Mouse (Mus musculus) MEL (cell line): Measurements from ENCODE around the gene Cblc. TPM values are rescaled to one million over a fixed set of nuclear protein-coding genes. Genes with fewer than 3 reads are reported as not detected.

ENCODE experiments used
- DNase-seq: peaks from one replicate; pipeline ENCODE4 v3.0.0; 2011; ENCODE audit warnings: low read depth, low spot score
- H3K27ac ChIP-seq: 2 replicates; pipeline ENCODE4 v1.5.1; 2012; ENCODE audit warnings: low read depth, mild to moderate bottlenecking, control low read depth, low read length, moderate library complexity; ENCODE audit not compliant: control insufficient read depth
- H3K27me3 ChIP-seq, 2 experiments: fragments of 150-350 bp in 1 of 2; sonication (generic) in 1 of 2; 2 replicates each; pipeline ENCODE4 v1.6.1; 2012; ENCODE audit warnings: low read length in 2 of 2, mild to moderate bottlenecking in 2 of 2, improper control_type of control experiment in 1 of 2, moderate library complexity in 1 of 2; ENCODE audit not compliant: insufficient read depth in 2 of 2, control insufficient read depth in 1 of 2
- H3K36me3 ChIP-seq, 2 experiments: 2 replicates each; pipeline ENCODE4 v1.6.1; 2012 to 2014; ENCODE audit warnings: low read length in 2 of 2, improper control_type of control experiment in 1 of 2, inconsistent platforms in 1 of 2, mild to moderate bottlenecking in 1 of 2; ENCODE audit not compliant: insufficient read depth in 2 of 2, control insufficient read depth in 1 of 2
- H3K4me1 ChIP-seq, 2 experiments: fragments of 150-350 bp in 1 of 2; sonication (generic) in 1 of 2; 2 replicates each; pipeline ENCODE4 v1.6.1; 2012; ENCODE audit warnings: low read length in 2 of 2, improper control_type of control experiment in 1 of 2, mild to moderate bottlenecking in 1 of 2; ENCODE audit not compliant: insufficient read depth in 2 of 2, control insufficient read depth in 1 of 2
- H3K4me3 ChIP-seq, 2 experiments: fragments of 150-350 bp in 1 of 2; sonication (generic) in 1 of 2; 2 replicates each; pipeline ENCODE4 v1.5.1; 2012; ENCODE audit warnings: low read depth in 2 of 2, low read length in 2 of 2, mild to moderate bottlenecking in 2 of 2, moderate library complexity in 2 of 2, control low read depth in 1 of 2, improper control_type of control experiment in 1 of 2; ENCODE audit not compliant: control insufficient read depth in 1 of 2, insufficient read depth in 1 of 2
- H3K79me2 ChIP-seq: 2 replicates; pipeline ENCODE4 v1.6.1; 2012; ENCODE audit warnings: mild to moderate bottlenecking, low read length, moderate library complexity; ENCODE audit not compliant: control insufficient read depth, poor library complexity, insufficient read depth
- H3K9ac ChIP-seq: 2 replicates; pipeline ENCODE4 v1.6.1; 2012; ENCODE audit warnings: low read depth, mild to moderate bottlenecking, control low read depth, low read length, moderate library complexity; ENCODE audit not compliant: control insufficient read depth, poor library complexity, severe bottlenecking
- H3K9me3 ChIP-seq: fragments of 150-350 bp; sonication (generic); replicated peaks from 2 replicates; pipeline ENCODE4 v1.6.1; 2012; ENCODE audit warnings: mild to moderate bottlenecking, low read length, improper control_type of control experiment, moderate library complexity; ENCODE audit not compliant: insufficient read depth
- CHD1 ChIP-seq: IDR thresholded peaks from 2 replicates; pipeline ENCODE4 v1.6.1; 2012; ENCODE audit warnings: low read depth, mild to moderate bottlenecking, inconsistent platforms, low read length, improper control_type of control experiment
- CHD2 ChIP-seq: IDR thresholded peaks from 2 replicates; pipeline ENCODE4 v1.6.1; 2011; ENCODE audit warnings: low read length, improper control_type of control experiment
- ELF1 ChIP-seq: IDR thresholded peaks from 2 replicates; pipeline ENCODE4 v1.6.1; 2014; ENCODE audit warnings: low read depth, mild to moderate bottlenecking, inconsistent platforms, low read length, improper control_type of control experiment, moderate library complexity
- EP300 ChIP-seq, 2 experiments: IDR thresholded peaks; 2 replicates each; pipeline ENCODE4 v1.6.1; 2011; ENCODE audit warnings: improper control_type of control experiment in 2 of 2, low read length in 2 of 2, low read depth in 1 of 2, mild to moderate bottlenecking in 1 of 2
- ETS1 ChIP-seq: IDR thresholded peaks from 2 replicates; pipeline ENCODE4 v1.6.1; 2012; ENCODE audit warnings: low read depth, mild to moderate bottlenecking, inconsistent platforms, low read length, improper control_type of control experiment, moderate library complexity
- GABPA ChIP-seq: IDR thresholded peaks from 2 replicates; pipeline ENCODE4 v1.6.1; 2012; ENCODE audit warnings: low read depth, mild to moderate bottlenecking, inconsistent platforms, low read length, improper control_type of control experiment, moderate library complexity
- GATA1 ChIP-seq: IDR thresholded peaks from 2 replicates; pipeline ENCODE4 v1.6.1; 2011; ENCODE audit warnings: low read depth, low read length, improper control_type of control experiment
- HCFC1 ChIP-seq: IDR thresholded peaks from 2 replicates; pipeline ENCODE4 v1.6.1; 2012; ENCODE audit warnings: low read depth, mild to moderate bottlenecking, inconsistent platforms, low read length, improper control_type of control experiment, moderate library complexity
- KAT2A ChIP-seq: conservative IDR thresholded peaks from 2 replicates; pipeline ENCODE4 v1.6.1; 2012; ENCODE audit warnings: low read depth, low read length, improper control_type of control experiment, inconsistent platforms
- MAZ ChIP-seq: IDR thresholded peaks from 2 replicates; pipeline ENCODE4 v1.6.1; 2012; ENCODE audit warnings: low read depth, mild to moderate bottlenecking, inconsistent platforms, low read length, improper control_type of control experiment
- MEF2A ChIP-seq: IDR thresholded peaks from 2 replicates; pipeline ENCODE4 v1.6.1; 2014; ENCODE audit warnings: low read depth, mild to moderate bottlenecking, inconsistent platforms, low read length, improper control_type of control experiment; ENCODE audit not compliant: poor library complexity, insufficient replicate concordance, severe bottlenecking; ENCODE audit errors: extremely low read depth
- MXI1 ChIP-seq: IDR thresholded peaks from 2 replicates; pipeline ENCODE4 v1.6.1; 2011; ENCODE audit warnings: mild to moderate bottlenecking, low read depth, low read length, improper control_type of control experiment
- MYB ChIP-seq: IDR thresholded peaks from 2 replicates; pipeline ENCODE4 v1.6.1; 2011; ENCODE audit warnings: mild to moderate bottlenecking, low read depth, low read length, improper control_type of control experiment
- MYC ChIP-seq: IDR thresholded peaks from 2 replicates; pipeline ENCODE4 v1.6.1; 2011; ENCODE audit warnings: low read depth, mild to moderate bottlenecking, low read length, improper control_type of control experiment, moderate library complexity
- NELFE ChIP-seq: IDR thresholded peaks from 2 replicates; pipeline ENCODE4 v1.6.1; 2011; ENCODE audit warnings: low read depth, low read length, improper control_type of control experiment
- NRF1 ChIP-seq: IDR thresholded peaks from 2 replicates; pipeline ENCODE4 v1.6.1; 2014; ENCODE audit warnings: low read depth, mild to moderate bottlenecking, inconsistent platforms, low read length, improper control_type of control experiment, moderate library complexity; ENCODE audit not compliant: poor library complexity, insufficient read depth, severe bottlenecking
- POLR2AphosphoS5 ChIP-seq: IDR thresholded peaks from 2 replicates; pipeline ENCODE4 v1.6.1; 2012; ENCODE audit warnings: low read depth, borderline replicate concordance, mild to moderate bottlenecking, inconsistent platforms, low read length, moderate library complexity, mixed read lengths
- RAD21 ChIP-seq: IDR thresholded peaks from 2 replicates; pipeline ENCODE4 v1.6.1; 2011; ENCODE audit warnings: mild to moderate bottlenecking, low read depth, low read length, improper control_type of control experiment
- RCOR1 ChIP-seq: IDR thresholded peaks from 2 replicates; pipeline ENCODE4 v1.6.1; 2012; ENCODE audit warnings: low read depth, mild to moderate bottlenecking, inconsistent platforms, low read length, improper control_type of control experiment
- SIN3A ChIP-seq: IDR thresholded peaks from 2 replicates; pipeline ENCODE4 v1.6.1; 2012; ENCODE audit warnings: low read length, improper control_type of control experiment, inconsistent platforms
- TAL1 ChIP-seq: IDR thresholded peaks from 2 replicates; pipeline ENCODE4 v1.6.1; 2012; ENCODE audit warnings: mild to moderate bottlenecking, inconsistent platforms, low read length, moderate library complexity, mixed read lengths
- TBP ChIP-seq: IDR thresholded peaks from 2 replicates; pipeline ENCODE4 v1.8.0; 2011; ENCODE audit warnings: low read depth, low read length, improper control_type of control experiment
- TCF12 ChIP-seq: IDR thresholded peaks from 2 replicates; pipeline ENCODE4 v1.6.1; 2014; ENCODE audit warnings: low read depth, mild to moderate bottlenecking, inconsistent platforms, low read length, improper control_type of control experiment, moderate library complexity
- USF1 ChIP-seq: IDR thresholded peaks from 2 replicates; pipeline ENCODE4 v1.6.1; 2014; ENCODE audit warnings: low read depth, mild to moderate bottlenecking, inconsistent platforms, low read length, improper control_type of control experiment, moderate library complexity
- ZKSCAN1 ChIP-seq: IDR thresholded peaks from 2 replicates; pipeline ENCODE4 v1.6.1; 2012; ENCODE audit warnings: low read depth, mild to moderate bottlenecking, inconsistent platforms, low read length, improper control_type of control experiment, moderate library complexity
- polyA plus RNA-seq, 2 experiments: library from polyadenylated mRNA; stranded (reverse) in 1 of 2; unstranded in 1 of 2; fragments of >175 nt in 1 of 2; fragments of >200 nt in 1 of 2; gene quantifications; 2 replicates each; pipeline versions ENCODE4 v1.2.1 to v1.2.4; 2012; ENCODE audit warnings: low replicate concordance in 2 of 2, low read depth in 1 of 2; ENCODE audit not compliant: insufficient read length in 2 of 2, insufficient read depth in 1 of 2, missing spikeins in 1 of 2
- total RNA-seq: library from RNA; depleted of rRNA; stranded (reverse); fragments of 300-350 nt; gene quantifications from 2 replicates; pipeline ENCODE4 v1.2.3, GENCODE M21; 2012

The Cblc gene
- total and polyA plus RNA-seq, 3 experiments: not detected

GRCm38 (mm10) chr7:19746426-19747201, 50.0 kb downstream of the Cblc start:
- Histone ChIP-seq H3K4me1 (peaks cover 15 to 27% of the 10 kb centered on the region in 2 experiments), H3K27ac (no peak overlapping the region), H3K79me2 (no peaks in the 10 kb centered on the region), H3K9ac (no peak overlapping the region), H3K27me3 (no peaks in the 10 kb centered on the region), H3K9me3 (no peaks in the 10 kb centered on the region), H3K4me3 (no peak overlapping the region), H3K36me3 (peaks cover 0 to 18% of the 10 kb centered on the region in 2 experiments; a peak in 2 of 4 replicates)
- TF ChIP-seq POLR2AphosphoS5 (no peak), ZKSCAN1 (no peak), EP300 (IDR thresholded peaks at IDR 0.05; ENCODE audit: low read depth in 1 of 2, low read length in 2 of 2) (peak in 1 of 2 experiments; percentile 23; a peak in 1 of 4 replicates), NELFE (no peak), MEF2A (no peak), HCFC1 (no peak), SIN3A (no peak), NRF1 (no peak), MYB (no peak), MYC (no peak), MAZ (peak; percentile 79), ETS1 (peak; percentile 20; the same call in 1 of the 2 replicates), USF1 (no peak), GATA1 (no peak), RCOR1 (no peak), TAL1 (no peak), CHD2 (peak; percentile 27; the same call in 1 of the 2 replicates), KAT2A (no peak), ELF1 (0 out of 2 replicates have a peak, but pooled peaks have one; percentile 18), TBP (no peak), GABPA (no peak), MXI1 (no peak), RAD21 (no peak), TCF12 (0 out of 2 replicates have a peak, but pooled peaks have one; percentile 28), CHD1 (no peak)
- peak; percentile 51 for DNase-seq
